In the genomic region with DNA sequence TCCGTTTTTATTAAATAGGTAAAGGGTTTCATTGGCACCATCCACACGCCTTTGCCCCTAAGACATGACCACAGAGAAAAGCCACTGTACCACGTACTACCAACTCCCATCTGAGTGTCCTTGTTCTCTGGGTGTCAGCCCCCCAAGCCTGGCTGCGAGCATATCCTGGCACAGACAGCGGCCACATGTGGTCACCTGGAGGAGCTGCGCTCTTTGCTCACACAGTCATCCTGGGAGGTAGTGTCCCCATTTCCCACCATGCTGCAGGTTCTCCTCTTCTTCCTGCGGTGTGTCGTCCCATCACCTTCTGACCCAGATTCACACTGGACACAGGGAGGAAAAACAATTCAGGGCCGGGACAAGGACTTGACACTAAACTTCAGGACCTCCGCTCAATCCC, we compare ENCODE assay signal across 30 mouse cellular contexts. TPM values are rescaled to one million over a fixed set of nuclear protein-coding genes. Genes with fewer than 3 reads are reported as not detected.
DNase-seq lines count a peak whose midpoint lies in the region; ATAC-seq and TF ChIP-seq lines count a peak whose summit lies in the region.
"Had no signal": no experiment of that assay in that cellular context is flagged by ENCODE, and none has a peak within 500 bp of the region (broad histone marks: within the 10 kb centered on the region; RNA-seq: fewer than 3 reads in every experiment).

No protein-coding gene starts in this region.

- TF ChIP-seq EP300 in liver, embryonic 14.5 days (IDR thresholded peaks at IDR 0.05; ENCODE audit: low read depth): no peak
- no peak for TF ChIP-seq EP300 in MEL (IDR thresholded peaks at IDR 0.05; ENCODE audit: low read depth in 1 of 2, low read length in 2 of 2)

- TF ChIP-seq CTCF in gastrocnemius, adult 2 months (IDR thresholded peaks at IDR 0.05): no peak
- TF ChIP-seq CTCF in liver, embryonic 14.5 days (IDR thresholded peaks at IDR 0.05; ENCODE audit: low read depth): peak; percentile 23; the same call in 1 of the 2 replicates
- TF ChIP-seq CTCF in E14TG2a.4 (conservative IDR thresholded peaks at IDR 0.05; ENCODE audit: low read length): peak; percentile 32; the same call in 1 of the 2 replicates
- peak; percentile 11 to 50 (median 16); a peak in 4 of 6 replicates for TF ChIP-seq CTCF in MEL (IDR thresholded peaks at IDR 0.05 in 2 of 3, conservative IDR thresholded peaks at IDR 0.05 in 1 of 3; ENCODE audit: control insufficient read depth in 1 of 3, insufficient read depth in 1 of 3, low read depth in 2 of 3, low read length in 3 of 3, poor library complexity in 1 of 3, severe bottlenecking in 1 of 3)

- peaks cover 64% of the 10 kb centered on the region for H3K36me3 ChIP-seq in liver, embryonic 14.5 days (replicated peaks; ENCODE audit: control insufficient read depth, insufficient read depth, low read depth)
- H3K36me3 ChIP-seq in liver, embryonic 11.5 days (ENCODE audit: control insufficient read depth, insufficient read depth, low read length): peaks cover 63% of the 10 kb centered on the region
- H3K36me3 ChIP-seq in E14TG2a.4 (ENCODE audit: insufficient read depth, low read length): peaks cover 95% of the 10 kb centered on the region
- peaks cover 35 to 37% of the 10 kb centered on the region in 2 experiments for H3K36me3 ChIP-seq in MEL (ENCODE audit: control insufficient read depth in 1 of 2, insufficient read depth in 2 of 2, low read length in 2 of 2)

- H3K4me3 ChIP-seq in gastrocnemius, adult 2 months: no peak overlapping the region
- H3K4me3 ChIP-seq in liver, embryonic 14.5 days (ENCODE audit: insufficient read depth in 1 of 2, low read depth in 2 of 2, low read length in 2 of 2): no peak overlapping the region
- H3K4me3 ChIP-seq in liver, embryonic 11.5 days (ENCODE audit: low read depth, low read length): no peak overlapping the region
- H3K4me3 ChIP-seq in E14TG2a.4 (replicated peaks; ENCODE audit: low read length): no peak overlapping the region
- H3K4me3 ChIP-seq in MEL (ENCODE audit: control insufficient read depth in 1 of 2, insufficient read depth in 1 of 2, low read depth in 2 of 2, low read length in 2 of 2): no peak overlapping the region
- H3K4me3 ChIP-seq: embryonic facial prominence, embryonic 12.5 days; forebrain, embryonic 12.5 days; hindbrain, embryonic 12.5 days; layer of hippocampus, adult 2 months; left cerebral cortex, adult 2 months; limb, embryonic 13.5 days; liver, embryonic 13.5 days; lung, embryonic 15.5 days; midbrain, embryonic 13.5 days; neural tube, embryonic 15.5 days; stomach, embryonic 15.5 days had no signal

- no peak overlapping the region for H3K9ac ChIP-seq in liver, embryonic 14.5 days (replicated peaks)
- no peak overlapping the region for H3K9ac ChIP-seq in liver, embryonic 11.5 days (ENCODE audit: low read depth, low read length)
- no peak overlapping the region for H3K9ac ChIP-seq in MEL (ENCODE audit: control insufficient read depth, low read depth, low read length, poor library complexity, severe bottlenecking)
- H3K9ac ChIP-seq: embryonic facial prominence, embryonic 12.5 days; forebrain, embryonic 12.5 days; hindbrain, embryonic 12.5 days; limb, embryonic 13.5 days; liver, embryonic 13.5 days; lung, embryonic 15.5 days; midbrain, embryonic 13.5 days; neural tube, embryonic 15.5 days; stomach, embryonic 15.5 days had no signal

- H3K4me2 ChIP-seq in liver, embryonic 14.5 days (ENCODE audit: low read depth): no peak overlapping the region
- no peak overlapping the region for H3K4me2 ChIP-seq in liver, embryonic 11.5 days
- H3K4me2 ChIP-seq: embryonic facial prominence, embryonic 12.5 days; forebrain, embryonic 12.5 days; hindbrain, embryonic 12.5 days; limb, embryonic 13.5 days; liver, embryonic 13.5 days; lung, embryonic 15.5 days; midbrain, embryonic 13.5 days; neural tube, embryonic 15.5 days; stomach, embryonic 15.5 days had no signal

- H3K27me3 ChIP-seq in liver, embryonic 14.5 days (ENCODE audit: control insufficient read depth, insufficient read depth, low read length): no peaks in the 10 kb centered on the region
- H3K27me3 ChIP-seq in liver, embryonic 11.5 days (replicated peaks; ENCODE audit: control insufficient read depth, insufficient read depth, low read length): no peaks in the 10 kb centered on the region
- H3K27me3 ChIP-seq in E14TG2a.4 (ENCODE audit: insufficient read depth, low read length) (no peaks in the 10 kb centered on the region), MEL (ENCODE audit: control insufficient read depth in 1 of 2, insufficient read depth in 2 of 2, low read length in 2 of 2) (no peaks in the 10 kb centered on the region)
- H3K27me3 ChIP-seq: embryonic facial prominence, embryonic 12.5 days; forebrain, embryonic 12.5 days; hindbrain, embryonic 12.5 days; limb, embryonic 13.5 days; liver, embryonic 13.5 days; lung, embryonic 15.5 days; midbrain, embryonic 13.5 days; neural tube, embryonic 15.5 days; stomach, embryonic 15.5 days had no signal

- peaks cover 37% of the 10 kb centered on the region for H3K79me2 ChIP-seq in MEL (ENCODE audit: control insufficient read depth, insufficient read depth, low read length, poor library complexity)

- no peak for TF ChIP-seq POLR2A in MEL (IDR thresholded peaks at IDR 0.05; ENCODE audit: control insufficient read depth in 1 of 2, insufficient read depth in 1 of 2, low read depth in 1 of 2, low read length in 2 of 2, poor library complexity in 1 of 2)

- 86% methylated on average over 10 of the region's 10 CpGs for WGBS in liver, embryonic 14.5 days (ENCODE audit: insufficient replicate concordance)
- 88% methylated on average over 10 of the region's 10 CpGs for WGBS in liver, embryonic 11.5 days

- no peaks in the 10 kb centered on the region for H3K9me3 ChIP-seq in liver, embryonic 14.5 days (ENCODE audit: control insufficient read depth, low read length)
- no peaks in the 10 kb centered on the region for H3K9me3 ChIP-seq in liver, embryonic 11.5 days (ENCODE audit: control insufficient read depth, low read length)
- H3K9me3 ChIP-seq in E14TG2a.4 (ENCODE audit: low read length) (no peaks in the 10 kb centered on the region), MEL (replicated peaks; ENCODE audit: insufficient read depth, low read length) (no peaks in the 10 kb centered on the region)
- H3K9me3 ChIP-seq: embryonic facial prominence, embryonic 12.5 days; forebrain, embryonic 12.5 days; hindbrain, embryonic 12.5 days; limb, embryonic 13.5 days; liver, embryonic 13.5 days; lung, embryonic 15.5 days; midbrain, embryonic 13.5 days; neural tube, embryonic 15.5 days; stomach, embryonic 15.5 days had no signal

- peaks cover 7 to 12% of the 10 kb centered on the region in 2 experiments for H3K4me1 ChIP-seq in liver, embryonic 14.5 days (replicated peaks; ENCODE audit: control insufficient read depth in 2 of 2, insufficient read depth in 2 of 2, low read length in 1 of 2)
- peaks cover 21% of the 10 kb centered on the region for H3K4me1 ChIP-seq in liver, embryonic 11.5 days (replicated peaks; ENCODE audit: control insufficient read depth, insufficient read depth, low read length)
- H3K4me1 ChIP-seq in E14TG2a.4 (replicated peaks; ENCODE audit: low read depth, low read length): peaks cover 95% of the 10 kb centered on the region
- peaks cover 8 to 38% of the 10 kb centered on the region in 2 experiments for H3K4me1 ChIP-seq in MEL (ENCODE audit: control insufficient read depth in 1 of 2, insufficient read depth in 2 of 2, low read length in 2 of 2)

- ATAC-seq in liver, embryonic 14.5 days (ENCODE audit: insufficient read depth): no peak
- ATAC-seq in liver, embryonic 11.5 days (replicated peaks; ENCODE audit: low FRiP score): no peak
- no peak for ATAC-seq in erythroid progenitor cell, adult 5-6 weeks (replicated peaks; ENCODE audit: low FRiP score, poor library complexity, severe bottlenecking)
- ATAC-seq: midbrain, embryonic 13.5 days had no signal

- peak overlapping the region; percentile 83 for H3K27ac ChIP-seq in gastrocnemius, adult 2 months
- no peak overlapping the region for H3K27ac ChIP-seq in liver, embryonic 14.5 days
- no peak overlapping the region for H3K27ac ChIP-seq in liver, embryonic 11.5 days (ENCODE audit: low read depth, low read length)
- no peak overlapping the region for H3K27ac ChIP-seq in MEL (ENCODE audit: control insufficient read depth, low read depth, low read length)
- H3K27ac ChIP-seq: embryonic facial prominence, embryonic 12.5 days; forebrain, embryonic 12.5 days; hindbrain, embryonic 12.5 days; layer of hippocampus, adult 2 months; left cerebral cortex, adult 2 months; limb, embryonic 13.5 days; liver, embryonic 13.5 days; lung, embryonic 15.5 days; macrophage; midbrain, embryonic 13.5 days; neural tube, embryonic 15.5 days; stomach, embryonic 15.5 days had no signal

- no peak for TF ChIP-seq RAD21 in MEL (IDR thresholded peaks at IDR 0.05; ENCODE audit: low read depth, low read length)

- DNase-seq in gastrocnemius, adult 2 months: no peak
- DNase-seq in gastrocnemius, postnatal 25 days: no peak
- DNase-seq in liver, embryonic 14.5 days (ENCODE audit: low read depth in 3 of 3, low spot score in 3 of 3): no peak
- DNase-seq in liver, embryonic 11.5 days (ENCODE audit: low spot score): no peak
- DNase-seq in MEL (ENCODE audit: low read depth, low spot score): no peak
- no peak for DNase-seq in spleen, adult 18-20 months
- DNase-seq: adrenal gland, adult 8-10 months; cerebellum, adult 11 months; cerebellum, adult 9-10 months; cerebellum, postnatal 36 days; kidney, adult 18-20 months; kidney, postnatal 36 days; liver, embryonic 13.5 days; retina, postnatal 1 day; right cerebral cortex, postnatal 14 days; thymus, postnatal 14 days had no signal

- intact Hi-C loops in gastrocnemius, adult 2 months (cut with DNase I): no loop called here

RNA-seq across cellular contexts. Expression of gene Mettl23, which starts 5.6 kb away (rescaled TPM):
- 10 to 100 TPM; 35.4 to 42.9 TPM for total RNA-seq in gastrocnemius, adult 2 months (2021)
- total RNA-seq in gastrocnemius, postnatal 25 days (2021): 10 to 100 TPM; 33.1 to 36.7 TPM
- polyA plus RNA-seq in liver, embryonic 14.5 days (2012; rRNA removed): 12.9 and 17.5 TPM in 2 replicates
- polyA plus RNA-seq in liver, embryonic 14.5 days (2014; fragmentation: Nextera tagmentation; extraction: Ambion mirVana): 37.1 and 41.0 TPM in 2 replicates
- 65.1 and 73.9 TPM in 2 replicates for polyA plus RNA-seq in liver, embryonic 11.5 days (2014; fragmentation: Nextera tagmentation; extraction: Ambion mirVana)
- 63.9 and 69.9 TPM in 2 replicates for total RNA-seq in MEL (2012; rRNA removed)
- polyA plus RNA-seq in MEL (2012; ENCODE audit: insufficient read depth in 1 of 2, insufficient read length in 2 of 2, low read depth in 1 of 2, low replicate concordance in 2 of 2, missing spikeins in 1 of 2): 10 to 100 TPM in 1 of 2 experiments, not detected in 1; 58.5 TPM
- 27.4 and 60.4 TPM in 2 replicates for total RNA-seq in erythroid progenitor cell, adult 5-6 weeks (2015; ENCODE audit: low replicate concordance)
- total RNA-seq in erythroid progenitor cell, adult 5-6 weeks (2017; ENCODE audit: low replicate concordance): 17.8 and 18.4 TPM in 2 replicates

RNA-seq across cellular contexts. Expression of gene Jmjd6, which starts 5.8 kb away (rescaled TPM):
- total RNA-seq in gastrocnemius, adult 2 months (2021): 10 to 100 TPM; 21.7 to 30.4 TPM
- 10 to 100 TPM; 20.6 to 22.1 TPM for total RNA-seq in gastrocnemius, postnatal 25 days (2021)
- 10.7 and 14.8 TPM in 2 replicates for polyA plus RNA-seq in liver, embryonic 14.5 days (2012; rRNA removed)
- polyA plus RNA-seq in liver, embryonic 14.5 days (2014; fragmentation: Nextera tagmentation; extraction: Ambion mirVana): 22.4 and 24.7 TPM in 2 replicates
- polyA plus RNA-seq in liver, embryonic 11.5 days (2014; fragmentation: Nextera tagmentation; extraction: Ambion mirVana): 93.1 and 102 TPM in 2 replicates
- 159 and 175 TPM in 2 replicates for total RNA-seq in MEL (2012; rRNA removed)
- polyA plus RNA-seq in MEL (2012; ENCODE audit: insufficient read depth in 1 of 2, insufficient read length in 2 of 2, low read depth in 1 of 2, low replicate concordance in 2 of 2, missing spikeins in 1 of 2): 100 to 1,000 TPM in 1 of 2 experiments, not detected in 1; 192 TPM
- total RNA-seq in erythroid progenitor cell, adult 5-6 weeks (2015; ENCODE audit: low replicate concordance): 5.4 and 18.0 TPM in 2 replicates
- total RNA-seq in erythroid progenitor cell, adult 5-6 weeks (2017; ENCODE audit: low replicate concordance): 5.1 and 10.8 TPM in 2 replicates

RNA-seq across cellular contexts. Expression of gene Mxra7, which starts 9.6 kb away (rescaled TPM):
- total RNA-seq in gastrocnemius, adult 2 months (2021): 10 to 100 TPM in 1 of 2 experiments, 1 to 10 TPM in 1; 6.7 to 12.7 TPM
- total RNA-seq in gastrocnemius, postnatal 25 days (2021): 10 to 100 TPM; 13.2 to 14.7 TPM
- polyA plus RNA-seq in liver, embryonic 14.5 days (2012; rRNA removed): 0.71 and 1.3 TPM in 2 replicates
- polyA plus RNA-seq in liver, embryonic 14.5 days (2014; fragmentation: Nextera tagmentation; extraction: Ambion mirVana): 1.1 TPM in 2 replicates
- 8.4 and 9.3 TPM in 2 replicates for polyA plus RNA-seq in liver, embryonic 11.5 days (2014; fragmentation: Nextera tagmentation; extraction: Ambion mirVana)
- total RNA-seq in MEL (2012; rRNA removed): 2.7 and 2.9 TPM in 2 replicates
- 1 to 10 TPM in 1 of 2 experiments, not detected in 1; 9.3 TPM for polyA plus RNA-seq in MEL (2012; ENCODE audit: insufficient read depth in 1 of 2, insufficient read length in 2 of 2, low read depth in 1 of 2, low replicate concordance in 2 of 2, missing spikeins in 1 of 2)
- total RNA-seq in erythroid progenitor cell, adult 5-6 weeks (2015; ENCODE audit: low replicate concordance): not detected in 2 replicates
- 0.13 TPM in 1 of 2 replicates, not detected in the other for total RNA-seq in erythroid progenitor cell, adult 5-6 weeks (2017; ENCODE audit: low replicate concordance)
- total RNA-seq: megakaryocyte-erythroid progenitor cell, adult 5-6 weeks had no signal
- polyA plus RNA-seq: macrophage had no signal

RNA-seq across cellular contexts. Expression of gene Mfsd11, which starts 14.8 kb away (rescaled TPM):
- 10 to 100 TPM; 21.5 to 23.9 TPM for total RNA-seq in gastrocnemius, adult 2 months (2021)
- total RNA-seq in gastrocnemius, postnatal 25 days (2021): 10 to 100 TPM; 21.3 to 23.5 TPM
- polyA plus RNA-seq in liver, embryonic 14.5 days (2012; rRNA removed): 5.3 and 5.6 TPM in 2 replicates
- 7.4 and 10.2 TPM in 2 replicates for polyA plus RNA-seq in liver, embryonic 14.5 days (2014; fragmentation: Nextera tagmentation; extraction: Ambion mirVana)
- 21.4 and 23.9 TPM in 2 replicates for polyA plus RNA-seq in liver, embryonic 11.5 days (2014; fragmentation: Nextera tagmentation; extraction: Ambion mirVana)
- 25.7 and 36.3 TPM in 2 replicates for total RNA-seq in MEL (2012; rRNA removed)
- 10 to 100 TPM in 1 of 2 experiments, not detected in 1; 25.4 TPM for polyA plus RNA-seq in MEL (2012; ENCODE audit: insufficient read depth in 1 of 2, insufficient read length in 2 of 2, low read depth in 1 of 2, low replicate concordance in 2 of 2, missing spikeins in 1 of 2)
- total RNA-seq in erythroid progenitor cell, adult 5-6 weeks (2015; ENCODE audit: low replicate concordance): 6.8 and 34.8 TPM in 2 replicates
- 7.6 and 15.8 TPM in 2 replicates for total RNA-seq in erythroid progenitor cell, adult 5-6 weeks (2017; ENCODE audit: low replicate concordance)

RNA-seq across cellular contexts. Expression of gene Srsf2, which starts 15.5 kb away (rescaled TPM):
- total RNA-seq in gastrocnemius, adult 2 months (2021): 10 to 100 TPM; 81.8 to 84.8 TPM
- total RNA-seq in gastrocnemius, postnatal 25 days (2021): 10 to 100 TPM; 61.7 to 65.2 TPM
- 231 and 334 TPM in 2 replicates for polyA plus RNA-seq in liver, embryonic 14.5 days (2012; rRNA removed)
- polyA plus RNA-seq in liver, embryonic 14.5 days (2014; fragmentation: Nextera tagmentation; extraction: Ambion mirVana): 426 and 459 TPM in 2 replicates
- polyA plus RNA-seq in liver, embryonic 11.5 days (2014; fragmentation: Nextera tagmentation; extraction: Ambion mirVana): 931 and 939 TPM in 2 replicates
- total RNA-seq in MEL (2012; rRNA removed): 434 and 453 TPM in 2 replicates
- polyA plus RNA-seq in MEL (2012; ENCODE audit: insufficient read depth in 1 of 2, insufficient read length in 2 of 2, low read depth in 1 of 2, low replicate concordance in 2 of 2, missing spikeins in 1 of 2): 1,000 to 10,000 TPM in 1 of 2 experiments, 100 to 1,000 TPM in 1; 257 to 1,128 TPM
- total RNA-seq in erythroid progenitor cell, adult 5-6 weeks (2015; ENCODE audit: low replicate concordance): 911 and 1,279 TPM in 2 replicates
- 284 and 388 TPM in 2 replicates for total RNA-seq in erythroid progenitor cell, adult 5-6 weeks (2017; ENCODE audit: low replicate concordance)
